Mouse (Mus musculus) small intestine, adult 2 months (tissue): ENCODE measurements at regions not wholly inside any gene's neighbourhood (a gene's known extent, or its start where the extent isn't known, plus 50 kb on each side); places are given as distances from the start of the nearest gene placed in this dataset.

Experiments
- H3K27ac ChIP-seq: fragments of 200-500 bp; 2 replicates; pipeline ENCODE4 v1.5.1; 2012; ENCODE audit warnings: low read depth, low read length, control low read depth, inconsistent platforms; ENCODE audit not compliant: insufficient read depth
- H3K27me3 ChIP-seq: fragments of 200-500 bp; 2 replicates; pipeline ENCODE4 v1.6.1; 2012; ENCODE audit warnings: mild to moderate bottlenecking, moderate library complexity, low read length, inconsistent platforms; ENCODE audit not compliant: control insufficient read depth, insufficient read depth
- H3K36me3 ChIP-seq: fragments of 200-500 bp; 2 replicates; pipeline ENCODE4 v1.6.1; 2012; ENCODE audit warnings: mild to moderate bottlenecking, low read length, control low read depth, inconsistent platforms; ENCODE audit not compliant: control insufficient read depth, insufficient read depth
- H3K4me1 ChIP-seq: fragments of 200-500 bp; 2 replicates; pipeline ENCODE4 v1.6.1; 2012; ENCODE audit warnings: low read length, inconsistent platforms, mixed read lengths; ENCODE audit not compliant: control insufficient read depth, insufficient read depth, insufficient read length
- H3K4me3 ChIP-seq: fragments of 200-500 bp; 2 replicates; pipeline ENCODE4 v1.5.1; 2012; ENCODE audit warnings: low read depth, mild to moderate bottlenecking, control low read depth, inconsistent platforms, low read length, moderate library complexity
- CTCF ChIP-seq: fragments of 200-500 bp; IDR thresholded peaks from 2 replicates; pipeline ENCODE4 v1.5.1; 2012; ENCODE audit warnings: low read depth, mild to moderate bottlenecking, control low read depth, inconsistent platforms, low read length, moderate library complexity, mixed read lengths; ENCODE audit not compliant: insufficient replicate concordance, insufficient read length; ENCODE audit errors: extremely low read depth
- POLR2A ChIP-seq: fragments of 200-500 bp; IDR thresholded peaks from 2 replicates; pipeline ENCODE4 v1.6.1; 2012; ENCODE audit warnings: low read depth, mild to moderate bottlenecking, control low read depth, inconsistent platforms, low read length, moderate library complexity
- WGBS: fragments of 180-500 bp; shearing (Covaris S2); methylation state at CpG from one replicate; pipeline ENCODE4 v1.1.7; 2018; 5-methylcytosine and 5-hydroxymethylcytosine counted together

GRCm38 (mm10) chr2:159598080-159598479, 735.9 kb downstream of the Gm826 start:
- no peak overlapping the region for H3K4me3 ChIP-seq
- H3K36me3 ChIP-seq: no peaks in the 10 kb centered on the region
- no peaks in the 10 kb centered on the region for H3K4me1 ChIP-seq
- TF ChIP-seq POLR2A (no peak), CTCF (no peak)
- H3K27ac ChIP-seq: no peak overlapping the region
- no peaks in the 10 kb centered on the region for H3K27me3 ChIP-seq
- WGBS: 44% methylated on average over 3 of the region's 3 CpGs

- Histone ChIP-seq H3K4me3 (no peak overlapping the region), H3K27me3 (no peaks in the 10 kb centered on the region), H3K36me3 (no peaks in the 10 kb centered on the region), H3K27ac (no peak overlapping the region), H3K4me1 (no peaks in the 10 kb centered on the region)
- WGBS: 21% methylated on average over 3 of the region's 3 CpGs
- TF ChIP-seq POLR2A (no peak), CTCF (no peak)
These were observed 726.8 kb downstream of the Gm826 start for GRCm38 (mm10) chr2:159607191-159607590.

DNA sequence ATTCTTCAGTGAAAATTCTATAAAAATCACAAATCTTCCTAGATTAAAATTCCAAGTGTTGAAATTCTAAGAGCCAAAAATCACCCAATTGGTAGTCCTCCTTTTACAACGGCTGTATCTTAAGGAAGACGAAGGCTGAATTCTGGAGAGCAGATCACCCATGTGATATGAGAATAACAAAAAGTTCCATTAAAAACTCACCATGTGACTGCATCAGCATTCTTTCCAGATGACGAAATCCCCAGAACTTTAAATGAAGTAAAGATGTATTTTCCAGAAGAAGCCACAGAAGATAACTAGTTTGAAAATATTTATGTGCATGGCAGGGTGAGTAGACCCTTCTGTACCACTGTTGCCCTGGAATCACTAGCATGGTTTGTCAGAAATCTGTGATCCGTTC, 723.5 kb downstream of the Gm826 start:
- no peaks in the 10 kb centered on the region for H3K4me1 ChIP-seq
- 74% methylated on average over 4 of the region's 4 CpGs for WGBS
- H3K27me3 ChIP-seq: no peaks in the 10 kb centered on the region
- H3K4me3 ChIP-seq: no peak overlapping the region
- no peak overlapping the region for H3K27ac ChIP-seq
- H3K36me3 ChIP-seq: no peaks in the 10 kb centered on the region
- TF ChIP-seq POLR2A: no peak
- TF ChIP-seq CTCF: no peak

GRCm38 (mm10) chr2:159616685-159617084, 717.3 kb downstream of the Gm826 start:
- H3K4me1 ChIP-seq: no peaks in the 10 kb centered on the region
- H3K4me3 ChIP-seq: no peak overlapping the region
- H3K27ac ChIP-seq: no peak overlapping the region
- H3K36me3 ChIP-seq: no peaks in the 10 kb centered on the region
- 57% methylated on average over 4 of the region's 4 CpGs for WGBS
- H3K27me3 ChIP-seq: no peaks in the 10 kb centered on the region
- TF ChIP-seq CTCF: no peak
- no peak for TF ChIP-seq POLR2A

DNA sequence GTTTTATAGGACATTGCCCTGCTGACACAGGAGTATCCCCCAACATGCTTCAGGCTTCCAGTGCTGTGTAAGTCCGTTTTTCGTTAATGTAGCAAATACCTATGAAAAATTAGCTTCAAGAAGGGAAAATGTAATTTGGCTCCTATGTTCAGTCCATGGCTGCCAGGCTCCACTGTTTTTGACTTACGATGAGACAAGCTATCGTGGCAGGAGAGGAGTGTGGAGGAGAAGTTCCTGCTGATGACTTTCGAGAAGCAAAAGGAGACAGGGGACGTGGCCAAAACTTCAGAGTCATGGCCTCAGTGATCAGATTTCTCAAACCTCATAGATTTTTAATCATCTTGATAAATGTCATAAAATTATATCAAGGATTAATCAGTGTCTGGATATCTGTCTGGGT, 712.7 kb downstream of the Gm826 start:
- WGBS: 88% methylated on average over 6 of the region's 6 CpGs
- TF ChIP-seq CTCF (no peak), POLR2A (no peak)
- Histone ChIP-seq H3K4me3 (no peak overlapping the region), H3K27ac (no peak overlapping the region), H3K27me3 (no peaks in the 10 kb centered on the region), H3K36me3 (no peaks in the 10 kb centered on the region), H3K4me1 (no peaks in the 10 kb centered on the region)

GRCm38 (mm10) chr2:159622141-159622669, 711.8 kb downstream of the Gm826 start:
- Histone ChIP-seq H3K36me3 (no peaks in the 10 kb centered on the region), H3K4me1 (no peaks in the 10 kb centered on the region), H3K4me3 (no peak overlapping the region), H3K27ac (no peak overlapping the region), H3K27me3 (no peaks in the 10 kb centered on the region)
- 37% methylated on average over 5 of the region's 5 CpGs for WGBS
- no peak for TF ChIP-seq CTCF
- TF ChIP-seq POLR2A: no peak

DNA sequence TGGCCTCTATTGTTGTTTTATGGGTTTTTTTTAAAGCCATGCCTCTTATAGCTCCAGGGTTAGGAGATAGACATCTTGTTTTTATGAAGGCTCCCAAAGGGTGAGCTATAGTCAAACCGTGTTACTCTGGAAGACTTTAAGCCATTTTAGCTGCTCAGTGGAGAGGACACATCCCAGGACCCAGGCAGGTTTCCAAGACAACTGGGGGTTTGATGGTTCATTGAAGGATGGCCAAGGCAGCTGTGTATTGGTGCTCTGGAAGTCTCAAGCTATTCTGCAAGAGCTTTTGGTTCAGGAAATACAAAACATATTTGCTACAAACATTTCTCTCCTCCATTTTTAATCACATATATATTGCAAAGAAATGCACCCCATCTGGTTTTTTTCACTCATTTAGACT, 708.7 kb downstream of the Gm826 start:
- no peaks in the 10 kb centered on the region for H3K36me3 ChIP-seq
- no peak overlapping the region for H3K4me3 ChIP-seq
- WGBS: 72% methylated on average over 1 of the region's 1 CpGs
- H3K4me1 ChIP-seq: no peaks in the 10 kb centered on the region
- no peak overlapping the region for H3K27ac ChIP-seq
- H3K27me3 ChIP-seq: no peaks in the 10 kb centered on the region
- no peak for TF ChIP-seq POLR2A

- H3K36me3 ChIP-seq: no peaks in the 10 kb centered on the region
- H3K27ac ChIP-seq: no peak overlapping the region
- TF ChIP-seq CTCF (no peak), POLR2A (no peak)
- no peak overlapping the region for H3K4me3 ChIP-seq
- H3K27me3 ChIP-seq: no peaks in the 10 kb centered on the region
- 49% methylated on average over 4 of the region's 4 CpGs for WGBS
- no peaks in the 10 kb centered on the region for H3K4me1 ChIP-seq
These were observed 688.1 kb downstream of the Gm826 start for GRCm38 (mm10) chr2:159645861-159646260.
